Mouse (Mus musculus) small intestine, adult 2 months (tissue): ENCODE results near the gene Snrk. TPM values are rescaled to one million over a fixed set of nuclear protein-coding genes. Genes with fewer than 3 reads are reported as not detected.
A peak's percentile ranks its signal among the peaks of the same experiment; 100 is the strongest.

ENCODE experiments used
- H3K27ac ChIP-seq: fragments of 200-500 bp; 2 replicates; pipeline ENCODE4 v1.5.1; 2012; ENCODE audit warnings: low read depth, low read length, control low read depth, inconsistent platforms; ENCODE audit not compliant: insufficient read depth
- H3K27me3 ChIP-seq: fragments of 200-500 bp; 2 replicates; pipeline ENCODE4 v1.6.1; 2012; ENCODE audit warnings: mild to moderate bottlenecking, moderate library complexity, low read length, inconsistent platforms; ENCODE audit not compliant: control insufficient read depth, insufficient read depth
- H3K36me3 ChIP-seq: fragments of 200-500 bp; 2 replicates; pipeline ENCODE4 v1.6.1; 2012; ENCODE audit warnings: mild to moderate bottlenecking, low read length, control low read depth, inconsistent platforms; ENCODE audit not compliant: control insufficient read depth, insufficient read depth
- H3K4me1 ChIP-seq: fragments of 200-500 bp; 2 replicates; pipeline ENCODE4 v1.6.1; 2012; ENCODE audit warnings: low read length, inconsistent platforms, mixed read lengths; ENCODE audit not compliant: control insufficient read depth, insufficient read depth, insufficient read length
- H3K4me3 ChIP-seq: fragments of 200-500 bp; 2 replicates; pipeline ENCODE4 v1.5.1; 2012; ENCODE audit warnings: low read depth, mild to moderate bottlenecking, control low read depth, inconsistent platforms, low read length, moderate library complexity
- CTCF ChIP-seq: fragments of 200-500 bp; IDR thresholded peaks from 2 replicates; pipeline ENCODE4 v1.5.1; 2012; ENCODE audit warnings: low read depth, mild to moderate bottlenecking, control low read depth, inconsistent platforms, low read length, moderate library complexity, mixed read lengths; ENCODE audit not compliant: insufficient replicate concordance, insufficient read length; ENCODE audit errors: extremely low read depth
- POLR2A ChIP-seq: fragments of 200-500 bp; IDR thresholded peaks from 2 replicates; pipeline ENCODE4 v1.6.1; 2012; ENCODE audit warnings: low read depth, mild to moderate bottlenecking, control low read depth, inconsistent platforms, low read length, moderate library complexity
- WGBS: fragments of 180-500 bp; shearing (Covaris S2); methylation state at CpG from one replicate; pipeline ENCODE4 v1.1.7; 2018; 5-methylcytosine and 5-hydroxymethylcytosine counted together
- polyA plus RNA-seq: library from polyadenylated mRNA; depleted of rRNA; stranded (reverse); fragments of >200 nt; gene quantifications from 2 replicates; pipeline ENCODE4 v1.2.3, GENCODE M21; 2012; rRNA removed

Snrk gene
- 15.2 and 52.6 TPM in 2 replicates for polyA plus RNA-seq

GRCm38 (mm10) chr9:122117112-122117616 lies at the start of gene Snrk:
TSS of gene Snrk (plus strand) at chr9:122117266.
- TF ChIP-seq CTCF, result no peak
- TF ChIP-seq POLR2A, result peak; percentile 97
- H3K27me3 ChIP-seq, result no peaks in the 10 kb centered on the region
- H3K4me1 ChIP-seq, result peaks cover 4% of the 10 kb centered on the region
- peak within 1 kb of the TSS; percentile 98 for H3K4me3 ChIP-seq
- peak within 1 kb of the TSS; percentile 80 for H3K27ac ChIP-seq
- WGBS, result 1% methylated on average over 67 of the region's 67 CpGs
- H3K36me3 ChIP-seq, result peaks cover 3% of the 10 kb centered on the region; the same call in 1 of the 2 replicates

- Histone ChIP-seq H3K27ac (no peak overlapping the region), H3K4me3 (no peak overlapping the region), H3K27me3 (no peaks in the 10 kb centered on the region), H3K4me1 (peaks cover 19% of the 10 kb centered on the region; the same call in 1 of the 2 replicates), H3K36me3 (no peaks in the 10 kb centered on the region)
- TF ChIP-seq CTCF, result no peak
- 76% methylated on average over 2 of the region's 2 CpGs for WGBS
Measured at GRCm38 (mm10) chr9:122067654-122068053, 49.4 kb upstream of the Snrk start.

DNA sequence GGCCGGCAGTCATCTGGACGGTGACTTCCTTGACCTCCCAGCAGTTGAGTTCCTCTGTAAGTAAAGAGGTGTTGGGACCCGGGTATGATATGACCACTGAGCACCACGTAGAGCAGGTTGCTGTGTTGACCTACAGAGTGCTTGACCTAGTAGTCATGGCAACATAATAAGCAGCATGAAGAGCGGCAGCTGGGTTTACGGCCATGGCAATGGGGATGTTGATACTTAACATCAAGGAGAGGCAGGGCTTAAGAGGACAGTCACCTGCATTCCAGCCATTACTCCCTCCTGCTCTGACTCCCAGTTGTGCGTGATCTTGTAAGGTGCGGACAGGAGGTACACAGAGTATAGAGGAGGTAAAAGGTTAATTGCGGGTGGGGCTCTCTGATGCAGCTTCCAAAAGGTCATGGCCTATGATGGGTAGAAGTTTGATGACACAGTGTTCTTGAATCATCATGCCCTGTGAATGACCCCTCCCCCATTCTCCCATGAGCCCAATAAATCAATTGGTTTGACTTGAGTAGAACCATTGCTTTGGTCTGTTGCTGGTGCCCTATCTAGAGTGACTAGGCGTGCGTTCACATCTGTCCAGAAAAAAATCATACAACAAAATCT lies 47.4 kb upstream of the Snrk start:
- Histone ChIP-seq H3K4me1 (peaks cover 16% of the 10 kb centered on the region; the same call in 1 of the 2 replicates), H3K4me3 (no peak overlapping the region), H3K27me3 (no peaks in the 10 kb centered on the region), H3K27ac (peak overlapping the region; percentile 75; the same call in 1 of the 2 replicates), H3K36me3 (no peaks in the 10 kb centered on the region)
- 43% methylated on average over 11 of the region's 11 CpGs for WGBS
- TF ChIP-seq CTCF, result no peak
- no peak for TF ChIP-seq POLR2A

- WGBS, result 36% methylated on average over 2 of the region's 2 CpGs
Measured at GRCm38 (mm10) chr9:122073980-122074379, 43.1 kb upstream of the Snrk start.

GRCm38 (mm10) chr9:122074575-122074974 lies 42.5 kb upstream of the Snrk start:
- Histone ChIP-seq H3K36me3 (no peaks in the 10 kb centered on the region), H3K4me3 (no peak overlapping the region), H3K27ac (no peak overlapping the region), H3K4me1 (peaks cover 12% of the 10 kb centered on the region; the same call in 1 of the 2 replicates), H3K27me3 (no peaks in the 10 kb centered on the region)
- TF ChIP-seq CTCF (no peak), POLR2A (no peak)
- 75% methylated on average over 13 of the region's 13 CpGs for WGBS

More at GRCm38 (mm10) chr9:122073980-122074379, 43.1 kb upstream of the Snrk start:
- TF ChIP-seq POLR2A (no peak), CTCF (no peak)
- H3K27ac ChIP-seq, result no peak overlapping the region
- no peaks in the 10 kb centered on the region for H3K27me3 ChIP-seq
- H3K4me1 ChIP-seq, result peaks cover 15% of the 10 kb centered on the region; the same call in 1 of the 2 replicates
- H3K4me3 ChIP-seq, result no peak overlapping the region
- no peaks in the 10 kb centered on the region for H3K36me3 ChIP-seq

DNA sequence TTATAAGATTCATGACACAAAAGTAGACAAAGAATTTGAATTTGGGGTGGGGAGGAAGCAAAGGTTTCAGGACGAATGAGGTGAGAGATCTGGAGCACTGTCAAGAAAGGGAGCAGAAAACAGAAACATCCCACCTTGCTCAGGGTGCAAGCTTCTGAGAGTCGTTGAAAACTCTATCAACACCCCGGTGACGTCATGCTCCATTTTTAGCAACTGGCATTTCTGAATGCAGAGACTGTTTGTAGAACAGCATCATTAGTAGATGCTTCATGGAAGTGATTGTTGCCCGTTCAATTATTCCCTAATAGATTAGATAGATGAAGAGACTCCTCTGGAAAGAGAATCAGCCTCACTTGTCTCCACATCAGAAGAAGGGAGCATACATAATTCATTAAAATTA lies 38.6 kb upstream of the Snrk start:
- Histone ChIP-seq H3K36me3 (no peaks in the 10 kb centered on the region), H3K27ac (no peak overlapping the region), H3K27me3 (no peaks in the 10 kb centered on the region), H3K4me1 (no peaks in the 10 kb centered on the region), H3K4me3 (no peak overlapping the region)
- TF ChIP-seq POLR2A (no peak), CTCF (no peak)
- WGBS, result 72% methylated on average over 5 of the region's 5 CpGs

- H3K36me3 ChIP-seq, result no peaks in the 10 kb centered on the region
- no peak for TF ChIP-seq POLR2A
- TF ChIP-seq CTCF, result no peak
- H3K27me3 ChIP-seq, result no peaks in the 10 kb centered on the region
- peaks cover 2% of the 10 kb centered on the region; the same call in 1 of the 2 replicates for H3K4me1 ChIP-seq
- WGBS, result 84% methylated on average over 4 of the region's 4 CpGs
- no peak overlapping the region for H3K4me3 ChIP-seq
- H3K27ac ChIP-seq, result peak overlapping the region; percentile 42
Measured at GRCm38 (mm10) chr9:122083698-122084097, 33.4 kb upstream of the Snrk start.

DNA sequence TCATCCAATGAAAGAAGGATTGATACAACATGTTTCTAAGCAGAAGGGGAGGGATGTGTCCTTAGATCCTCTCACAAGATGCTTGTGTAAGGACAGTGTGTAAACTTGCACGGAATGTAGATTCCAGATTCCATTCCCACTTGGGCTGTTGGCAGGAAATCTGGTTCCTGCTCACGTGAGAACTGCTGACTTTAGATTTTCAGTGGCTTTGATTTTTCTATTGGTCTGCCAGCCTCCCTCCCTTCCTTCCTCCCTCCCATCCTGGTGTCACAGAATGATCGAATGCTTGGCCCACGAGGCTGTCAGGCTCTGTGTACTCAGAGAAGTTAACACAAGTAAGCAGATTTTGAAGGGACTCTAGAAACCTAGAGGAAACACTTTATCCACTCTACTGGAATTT lies 32.9 kb upstream of the Snrk start:
- Histone ChIP-seq H3K27ac (peak overlapping the region; percentile 64; the same call in 1 of the 2 replicates), H3K36me3 (no peaks in the 10 kb centered on the region), H3K4me1 (peaks cover 2% of the 10 kb centered on the region; the same call in 1 of the 2 replicates), H3K4me3 (no peak overlapping the region), H3K27me3 (no peaks in the 10 kb centered on the region)
- TF ChIP-seq CTCF (no peak), POLR2A (no peak)
- WGBS, result 56% methylated on average over 4 of the region's 4 CpGs
